Mouse (Mus musculus): ENCODE measurements at regions not wholly inside any gene's neighbourhood (a gene's known extent, or its start where the extent isn't known, plus 50 kb on each side); places are given as distances from the start of the nearest gene placed in this dataset.

DNA sequence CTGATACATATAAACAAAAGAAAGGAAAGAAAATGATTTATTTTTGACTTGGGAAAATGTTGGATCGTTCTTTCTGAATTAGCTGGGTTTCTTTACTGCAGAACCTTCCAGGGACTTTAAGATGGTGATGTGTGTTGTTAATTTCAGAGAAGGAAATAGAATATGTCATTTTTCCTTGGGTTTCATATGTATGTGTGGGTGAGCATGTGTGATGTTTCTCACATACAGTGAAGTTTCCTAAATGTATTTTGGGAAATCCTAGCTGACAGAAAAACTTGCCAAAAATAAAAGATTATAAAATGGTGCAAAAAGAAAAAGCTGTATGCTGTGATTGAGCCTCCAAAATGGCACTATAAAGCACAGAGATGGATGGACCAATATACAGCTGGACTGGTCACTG lies 319.2 kb downstream of the Lmx1a start:
- DNase-seq (ENCODE audit: low spot score in 2 of 2): no peak

DNA sequence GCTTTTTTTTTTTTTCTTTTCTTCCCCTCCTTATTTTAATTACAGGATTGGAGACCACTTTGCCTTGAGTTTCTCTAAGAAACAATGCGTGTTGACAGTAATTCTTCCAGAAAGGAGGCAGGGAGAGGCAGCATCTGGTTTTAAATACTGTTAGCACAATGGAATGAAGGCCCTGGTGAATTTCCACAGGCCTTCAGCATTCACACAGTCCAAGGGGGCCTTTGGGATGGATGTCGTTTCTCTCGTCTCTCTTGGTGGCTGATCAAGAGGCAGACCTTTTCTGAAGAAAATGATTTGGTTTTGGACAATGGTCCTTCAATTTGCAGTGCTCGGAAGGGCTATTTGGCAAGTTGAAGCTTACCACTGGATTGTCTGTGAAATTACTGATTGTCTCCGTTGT lies 321.4 kb downstream of the Lmx1a start:
- DNase-seq (ENCODE audit: low spot score in 2 of 2): no peak

DNA sequence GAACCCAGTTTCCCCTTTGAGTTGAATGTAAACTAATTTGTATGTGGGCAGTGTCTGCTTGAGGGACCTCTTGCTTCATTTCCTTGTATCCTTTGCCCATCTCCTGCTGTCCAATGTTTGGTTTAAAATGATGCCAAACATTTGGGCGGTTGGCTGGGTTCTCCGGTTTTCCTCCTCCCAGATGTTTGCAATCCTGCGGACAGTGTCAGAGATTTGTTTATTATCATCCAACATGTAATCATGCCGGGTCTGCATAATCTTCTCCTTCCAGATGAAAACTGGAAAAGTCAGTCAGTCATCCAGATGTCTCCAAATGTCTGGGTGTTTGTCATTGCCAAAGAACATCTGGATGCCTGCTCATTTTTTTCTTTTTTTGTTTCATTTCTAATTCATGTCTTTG lies 323.0 kb downstream of the Lmx1a start:
- no peak for DNase-seq (ENCODE audit: low spot score in 2 of 2)

DNA sequence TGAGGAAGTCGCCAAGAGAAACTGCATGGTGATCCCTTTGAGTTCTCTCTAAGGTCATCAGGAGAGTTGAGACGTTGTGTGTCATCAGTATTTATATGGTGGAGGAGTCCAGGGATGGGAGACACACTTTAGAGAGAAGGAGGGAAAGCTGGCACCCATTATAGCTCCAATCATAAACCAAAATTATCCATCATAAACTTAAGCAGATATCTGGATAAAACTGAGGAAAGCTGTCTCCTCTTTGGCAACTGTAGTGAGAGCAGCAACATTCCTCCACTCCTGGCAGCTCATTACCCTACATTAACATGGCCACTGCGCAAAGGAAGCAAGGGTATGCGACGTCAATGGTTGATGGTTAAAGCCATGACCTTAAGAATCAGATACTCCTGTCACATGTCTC lies 323.6 kb downstream of the Lmx1a start:
- DNase-seq (ENCODE audit: low spot score in 2 of 2): no peak

DNA sequence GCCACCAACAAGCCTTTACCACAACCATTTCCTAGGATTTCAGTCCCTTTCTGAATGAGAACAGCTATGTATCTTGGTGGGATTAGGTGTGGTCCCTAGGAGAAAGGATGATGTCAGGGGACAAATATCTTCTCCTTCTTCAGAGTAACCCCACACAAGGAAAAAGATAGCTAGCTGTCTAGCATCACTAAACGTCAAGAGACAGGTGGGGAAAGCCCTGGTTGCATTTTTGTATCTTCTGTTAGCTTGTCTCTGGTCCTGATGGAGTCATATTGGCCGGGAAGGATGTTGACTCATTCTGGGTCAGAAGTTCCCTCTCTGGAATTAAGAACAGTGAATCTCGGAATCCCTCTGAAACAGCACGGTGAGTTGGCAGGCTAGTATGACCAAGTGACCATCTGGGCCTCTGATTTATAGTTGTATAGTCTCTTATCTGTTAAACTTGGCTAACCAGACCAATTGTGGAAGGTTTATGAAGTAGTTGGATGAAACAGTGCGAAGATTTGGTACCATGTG lies 327.4 kb downstream of the Lmx1a start:
- DNase-seq (ENCODE audit: low spot score in 2 of 2): no peak

DNA sequence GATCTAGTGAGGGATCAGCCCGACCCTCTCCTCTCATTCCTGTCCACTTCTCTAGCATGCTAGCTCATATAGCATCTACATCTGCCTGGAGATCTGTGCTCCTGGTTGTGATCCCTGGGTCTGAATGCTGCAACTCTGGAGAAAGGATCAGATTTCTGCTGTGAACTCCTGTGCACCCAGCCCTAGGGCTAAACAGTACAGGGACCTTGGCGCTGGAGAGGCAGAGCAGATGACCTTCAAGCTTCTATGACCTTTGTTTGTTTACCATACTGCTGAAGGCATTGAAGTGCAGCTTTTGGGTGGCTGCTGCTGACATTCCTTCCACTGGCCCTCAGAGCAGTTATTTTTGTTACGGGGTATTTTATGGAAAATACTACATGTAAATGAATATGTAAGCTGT lies 337.4 kb downstream of the Lmx1a start:
- DNase-seq (ENCODE audit: low spot score in 2 of 2): no peak

DNA sequence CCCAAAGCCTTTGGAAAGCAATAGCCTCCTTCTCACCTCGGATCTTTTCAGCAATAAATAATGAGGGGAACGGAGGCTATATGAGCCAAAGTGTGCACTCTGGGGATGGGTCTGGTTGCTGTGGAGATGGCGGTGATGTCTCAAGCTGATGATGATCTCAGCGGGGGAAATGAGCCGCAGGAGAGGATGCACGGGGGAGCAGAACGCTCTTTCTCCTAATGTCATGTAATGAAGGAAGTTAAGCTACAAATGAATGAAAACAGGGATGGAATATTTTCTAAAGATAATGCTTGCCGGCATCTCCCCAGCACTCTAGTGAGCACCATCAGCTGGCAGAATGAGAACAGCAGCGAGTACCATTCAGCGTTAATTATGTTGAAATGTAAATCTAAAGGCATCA lies 355.7 kb downstream of the Lmx1a start:
- no peak for DNase-seq (ENCODE audit: low spot score in 2 of 2)

DNA sequence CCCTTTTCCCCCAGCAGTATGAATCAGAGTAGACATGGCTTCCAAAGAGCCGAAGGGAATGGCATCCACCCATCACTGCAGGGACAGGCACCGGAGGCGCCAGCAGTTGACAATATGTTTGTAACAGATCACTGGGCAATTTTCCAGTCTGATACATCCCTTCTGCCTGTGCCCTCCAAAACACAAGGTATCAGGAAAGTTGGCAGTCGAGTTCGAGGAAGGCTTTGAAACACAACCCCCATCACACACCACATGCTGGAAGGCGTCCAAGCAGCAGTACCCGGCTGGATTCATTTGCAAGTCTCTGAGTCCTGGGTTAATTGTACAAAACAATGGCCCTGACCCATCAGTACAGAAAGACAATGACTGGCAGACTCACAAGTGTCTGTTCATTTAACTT lies 357.3 kb downstream of the Lmx1a start:
- DNase-seq (ENCODE audit: low spot score in 2 of 2): no peak

DNA sequence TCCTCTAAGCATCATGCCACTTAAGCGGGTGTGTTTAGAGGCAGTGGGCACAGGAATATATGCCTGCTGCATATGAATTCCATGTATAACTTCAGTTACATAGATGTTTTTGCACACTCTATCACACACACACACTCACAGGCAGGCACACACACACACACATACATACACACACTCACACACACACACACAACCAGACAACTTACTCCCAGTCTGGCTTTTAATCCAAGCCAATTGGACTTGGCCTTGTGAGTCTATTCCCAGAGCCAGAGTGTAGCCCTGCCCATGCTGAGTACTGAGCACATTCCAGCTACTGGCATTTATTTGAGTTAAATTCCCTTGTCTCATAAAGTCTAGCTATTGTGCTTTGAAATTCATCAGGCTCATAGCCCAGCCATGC lies 357.7 kb downstream of the Lmx1a start:
- DNase-seq (ENCODE audit: low spot score in 2 of 2): no peak

DNA sequence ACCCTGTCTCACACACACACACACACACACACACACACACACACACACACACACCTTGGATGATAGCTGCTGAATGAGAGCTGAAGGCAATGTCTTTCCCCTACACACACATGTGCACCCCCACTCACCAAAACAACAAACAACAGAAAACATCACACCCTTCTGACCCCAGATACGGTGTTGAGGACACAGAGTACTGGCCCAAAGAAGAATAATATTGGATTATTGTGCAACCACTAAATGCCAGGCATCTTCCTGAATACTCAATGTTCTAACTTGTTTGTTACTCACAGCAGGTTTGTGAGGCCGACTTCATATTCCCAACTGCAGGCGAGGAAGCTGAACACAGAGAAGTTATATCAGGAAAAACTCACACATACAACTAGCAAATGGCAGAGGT lies 360.9 kb downstream of the Lmx1a start:
- no peak for DNase-seq (ENCODE audit: low spot score in 2 of 2)

DNA sequence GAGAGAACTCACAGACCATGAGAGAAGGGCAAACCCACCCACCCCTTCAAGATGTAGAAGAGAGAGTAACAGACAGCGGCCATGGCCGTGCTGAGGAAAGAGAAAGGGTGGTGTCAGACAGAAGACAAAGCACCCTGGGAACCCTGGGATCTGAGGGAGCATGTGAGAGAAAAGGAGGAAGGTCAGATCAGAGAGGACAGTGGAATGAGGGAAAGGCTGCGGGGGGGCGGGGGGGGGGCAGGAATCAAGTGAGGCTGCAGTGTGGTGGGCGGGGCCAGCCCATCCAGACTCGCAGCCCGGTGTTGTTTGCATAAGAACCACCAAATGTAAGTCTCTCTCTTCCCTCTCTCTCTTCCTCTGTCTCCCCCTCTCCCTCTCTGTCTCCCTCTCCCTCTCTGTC lies 367.4 kb downstream of the Lmx1a start:
- DNase-seq (ENCODE audit: low spot score in 2 of 2): no peak

DNA sequence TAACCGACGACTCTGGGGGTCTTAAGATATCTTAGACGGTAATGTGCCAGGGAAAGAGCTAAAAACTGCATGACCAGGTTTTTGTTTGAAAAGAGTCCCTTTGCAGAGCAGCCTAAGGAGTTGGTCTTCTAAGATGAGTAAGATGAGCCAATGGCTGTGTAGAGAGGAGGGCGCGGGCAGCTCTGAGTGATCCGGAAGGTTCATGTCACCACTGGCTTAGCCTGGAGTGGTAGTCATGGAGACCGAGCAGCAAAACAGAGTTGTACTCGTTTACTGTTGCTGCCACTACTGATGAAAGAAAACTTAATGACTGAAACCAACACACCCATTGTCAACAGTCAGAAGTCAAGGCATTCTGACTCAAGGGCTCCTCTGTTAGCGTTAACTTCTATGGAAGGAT lies 368.4 kb downstream of the Lmx1a start:
- DNase-seq (ENCODE audit: low spot score in 2 of 2): no peak

DNA sequence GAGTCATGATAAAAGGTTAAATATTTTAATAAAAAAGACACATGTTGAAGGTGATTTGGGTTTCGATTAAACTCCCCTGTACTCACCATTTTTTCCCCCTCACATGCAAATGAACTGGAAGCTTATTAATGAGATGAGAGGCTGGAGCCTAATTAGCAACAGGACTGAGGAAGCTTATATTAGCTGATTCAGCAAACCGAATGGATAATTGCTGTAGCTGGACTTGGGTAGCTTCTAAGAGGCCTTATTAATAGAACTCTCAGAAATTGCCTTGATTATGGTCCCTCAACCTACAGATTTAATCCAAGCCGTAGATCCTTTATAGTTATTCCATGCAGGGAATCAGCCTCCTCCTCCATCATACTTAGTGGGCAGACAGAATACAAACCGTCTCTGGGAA lies 369.7 kb downstream of the Lmx1a start:
- no peak for DNase-seq (ENCODE audit: low spot score in 2 of 2)

DNA sequence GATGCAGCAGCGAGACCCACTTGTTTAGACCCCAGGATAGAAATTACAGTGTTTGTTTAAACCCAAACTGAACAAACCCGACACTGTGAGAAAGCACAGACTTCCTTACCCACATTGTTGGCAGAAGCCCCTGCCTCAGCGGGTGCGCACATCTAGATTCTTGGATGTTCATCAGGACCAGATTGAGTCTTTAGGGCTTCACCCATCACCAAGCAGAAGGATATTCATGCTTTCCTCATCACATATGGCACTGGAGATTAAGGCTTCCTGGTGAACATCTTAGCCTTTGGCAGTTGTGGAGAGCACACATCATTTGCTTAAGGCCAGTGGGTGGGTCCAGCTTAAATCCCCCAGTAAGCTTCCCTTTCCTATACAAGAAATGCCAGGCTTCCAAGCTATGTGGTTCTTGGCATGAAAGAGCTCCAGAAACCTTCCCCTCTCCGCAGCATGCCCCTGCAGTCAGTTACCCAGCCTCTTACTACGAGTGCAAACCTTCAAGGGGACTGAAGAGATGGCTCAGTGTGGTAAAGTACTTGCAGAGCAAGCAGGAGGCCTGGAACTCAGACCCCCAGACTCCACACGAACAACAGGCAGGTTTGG lies 367.9 kb downstream of the Pbx1 start:
- DNase-seq (ENCODE audit: low spot score in 2 of 2): no peak

DNA sequence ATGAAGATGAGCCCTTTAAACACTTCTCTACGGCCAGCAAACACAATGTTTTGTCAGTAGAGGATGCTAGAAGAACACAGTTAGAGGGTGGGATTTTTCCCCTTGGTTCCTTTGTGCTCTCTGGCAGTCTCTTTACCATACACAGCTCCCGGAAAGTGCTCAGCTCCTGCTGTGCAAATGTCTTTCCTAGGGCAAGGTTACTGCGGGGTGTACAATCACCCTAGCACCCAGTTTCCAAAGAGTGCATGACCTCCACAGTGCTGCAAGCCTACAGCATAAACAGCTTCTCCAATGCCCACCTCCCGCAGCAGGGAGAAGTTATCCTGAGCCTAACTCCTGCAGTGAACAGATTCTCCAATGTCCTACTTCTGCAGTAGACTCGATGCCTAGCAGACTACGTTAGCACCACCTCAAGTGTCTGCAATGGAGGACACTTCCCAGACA lies 366.4 kb downstream of the Pbx1 start:
- no peak for DNase-seq (ENCODE audit: low spot score in 2 of 2)

DNA sequence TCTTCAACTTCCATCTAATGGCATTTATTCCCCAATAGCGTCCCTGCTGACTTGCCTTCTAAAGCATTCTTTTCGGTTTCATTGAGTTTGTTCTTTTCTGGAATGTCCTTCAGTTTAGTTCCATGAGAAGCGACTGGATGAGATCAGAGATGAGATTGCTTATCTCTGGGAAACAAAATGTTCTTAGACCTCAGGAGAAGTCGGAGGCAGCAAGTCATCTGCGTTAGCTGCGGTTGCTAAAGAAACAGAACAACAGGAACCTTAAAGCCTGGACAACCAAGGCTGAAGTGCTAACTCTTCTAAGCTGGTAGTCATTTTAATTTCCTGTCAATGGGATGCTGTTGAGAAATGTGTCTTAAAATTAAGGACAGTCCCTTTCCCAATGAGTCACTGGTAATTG lies 365.3 kb downstream of the Pbx1 start:
- no peak for DNase-seq (ENCODE audit: low spot score in 2 of 2)

DNA sequence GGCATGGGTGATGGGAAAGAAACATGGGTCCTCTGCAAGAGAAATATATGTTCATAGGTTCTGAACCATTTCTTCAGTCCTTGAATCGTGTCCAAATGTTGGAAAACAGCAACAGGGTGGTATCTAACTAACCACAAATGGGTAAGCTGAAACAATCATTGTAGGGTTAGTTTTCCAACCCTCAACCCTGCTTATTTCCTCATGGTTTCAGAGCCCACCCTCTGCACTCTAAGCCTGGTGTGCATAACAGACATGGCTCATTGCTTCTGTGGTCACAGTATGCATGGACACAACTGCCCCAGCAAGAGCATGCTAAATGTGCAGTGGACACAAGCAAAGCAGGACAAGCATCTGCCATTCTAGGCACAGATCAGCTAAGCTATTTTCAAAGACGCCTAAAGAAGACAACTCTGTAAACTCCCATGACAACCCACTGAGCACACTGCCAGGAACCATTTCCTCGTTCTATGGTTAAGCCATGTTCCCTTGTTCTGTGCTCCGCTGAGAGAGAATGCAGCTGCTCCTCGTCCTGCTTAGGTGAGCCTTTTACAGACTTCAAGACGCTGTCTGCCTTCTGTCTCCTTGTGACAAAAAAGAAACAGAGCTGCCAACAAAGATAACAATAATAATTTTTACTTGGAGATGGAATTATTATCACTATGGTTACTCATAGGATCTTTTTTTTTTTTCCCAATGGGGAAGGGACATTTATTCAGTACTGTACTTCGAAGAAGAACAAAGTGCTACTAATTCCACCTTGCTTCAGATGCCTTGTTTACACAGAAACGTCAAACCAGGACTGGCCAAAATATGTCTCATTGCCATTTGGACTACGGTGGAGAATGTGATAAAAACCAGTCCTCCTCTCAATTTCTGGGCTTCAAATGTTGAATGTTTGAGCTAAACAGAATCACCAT lies 363.8 kb downstream of the Pbx1 start:
- DNase-seq (ENCODE audit: low spot score in 2 of 2): no peak

DNA sequence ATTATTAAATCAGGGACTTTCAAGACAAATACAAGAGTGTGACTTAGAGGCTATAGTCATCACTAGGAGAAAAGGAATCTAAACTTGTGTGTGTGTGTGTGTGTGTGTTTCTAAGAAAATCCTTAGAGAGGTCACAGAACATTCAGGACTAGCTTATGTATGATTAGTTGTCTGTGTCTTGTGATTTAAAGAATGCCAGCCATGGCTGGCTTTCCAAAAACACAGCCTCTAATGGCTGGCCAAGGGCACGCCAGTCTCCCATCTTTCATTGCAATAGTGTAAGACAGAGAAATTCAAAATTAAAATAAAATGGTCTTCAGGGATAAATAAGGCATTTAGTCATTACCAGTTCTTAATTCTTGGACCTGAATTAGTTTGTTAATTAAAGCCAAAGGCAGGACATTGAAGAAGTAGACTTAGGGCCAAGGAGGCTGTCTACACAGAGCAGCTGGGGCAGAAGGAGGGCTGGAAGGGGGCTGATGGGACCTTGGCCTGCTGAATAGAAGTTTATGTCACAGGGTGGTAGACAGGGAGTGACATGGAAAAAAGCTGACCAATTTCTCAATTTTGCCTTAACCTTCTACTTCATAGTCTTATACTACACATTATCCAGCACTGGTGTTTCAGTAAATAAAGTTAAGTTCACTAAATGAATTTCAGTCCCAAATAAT lies 363.0 kb downstream of the Pbx1 start:
- no peak for DNase-seq (ENCODE audit: low spot score in 2 of 2)
